Mouse (Mus musculus): Measurements from ENCODE around the gene Kcnv2. TPM values are rescaled to one million over a fixed set of nuclear protein-coding genes. Genes with fewer than 3 reads are reported as not detected.

Kcnv2 gene
- polyA plus RNA-seq, 1 experiment from 2014 or later, result 0.08 TPM

DNA sequence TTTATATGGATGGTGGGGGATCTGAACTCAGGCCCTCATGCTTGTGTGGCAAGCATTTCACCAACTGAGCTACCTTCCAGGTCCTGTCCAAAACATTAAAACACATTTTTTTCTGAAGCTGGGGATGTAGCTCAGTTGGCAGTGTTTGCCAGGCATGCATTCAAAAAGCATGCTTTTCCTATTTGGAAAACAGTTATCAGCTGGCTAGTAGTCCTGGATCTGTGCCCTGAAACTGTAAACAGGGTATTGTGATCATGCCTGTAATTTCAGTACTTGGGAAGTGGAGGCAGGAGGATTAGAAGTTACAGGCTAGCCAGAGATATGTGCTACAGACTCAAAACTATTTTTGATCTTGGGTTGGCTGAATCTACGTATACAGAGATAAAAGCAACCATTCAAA lies 59.7 kb downstream of the Kcnv2 start:
- ATAC-seq (replicated peaks; ENCODE audit: extremely low read depth, insufficient read depth, low FRiP score), result no peak
- Histone ChIP-seq H3K27ac (ENCODE audit: low read length) (no peak overlapping the region; the same call in 1 of the 2 replicates), H3K9ac (ENCODE audit: low read length) (no peak overlapping the region), H3K4me1 (ENCODE audit: control insufficient read depth, insufficient read depth, low read length) (peaks cover 10% of the 10 kb centered on the region; the same call in 1 of the 2 replicates), H3K4me3 (ENCODE audit: low read length) (no peak overlapping the region), H3K27me3 (ENCODE audit: control insufficient read depth, insufficient read depth, low read length) (no peaks in the 10 kb centered on the region), H3K4me2 (ENCODE audit: low read depth, low read length) (no peak overlapping the region), H3K36me3 (ENCODE audit: control insufficient read depth, insufficient read depth) (peaks cover 8% of the 10 kb centered on the region), H3K9me3 (replicated peaks; ENCODE audit: control insufficient read depth, low read length) (no peaks in the 10 kb centered on the region)
- WGBS, result 18% methylated on average over 1 of the region's 1 CpGs

DNA sequence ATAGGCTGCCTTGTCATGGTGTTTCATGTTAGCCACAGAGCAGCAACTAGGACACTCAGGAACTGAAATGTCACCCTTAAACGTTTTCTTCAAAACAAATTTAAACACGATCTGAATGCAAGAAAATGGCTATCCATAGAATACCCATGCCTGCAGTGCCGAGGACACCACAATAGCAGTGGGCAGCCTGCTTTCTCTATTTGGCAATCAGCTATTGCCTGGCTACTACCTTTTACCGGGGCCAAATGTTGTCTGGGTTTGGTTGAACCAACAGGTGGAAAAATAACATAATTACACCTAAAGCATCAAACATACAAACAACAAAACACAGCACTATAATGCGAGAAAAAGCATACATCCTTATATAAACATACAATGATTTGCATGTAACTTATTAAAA lies 60.9 kb downstream of the Kcnv2 start:
- ATAC-seq (replicated peaks; ENCODE audit: extremely low read depth, insufficient read depth, low FRiP score), result no peak
- H3K4me1 ChIP-seq (ENCODE audit: control insufficient read depth, insufficient read depth, low read length), result peaks cover 10% of the 10 kb centered on the region; the same call in 1 of the 2 replicates
- peaks cover 10% of the 10 kb centered on the region for H3K36me3 ChIP-seq (ENCODE audit: control insufficient read depth, insufficient read depth)
- no peak overlapping the region for H3K4me2 ChIP-seq (ENCODE audit: low read depth, low read length)
- no peak overlapping the region for H3K27ac ChIP-seq (ENCODE audit: low read length)
- 88% methylated on average over 5 of the region's 5 CpGs for WGBS
- no peak overlapping the region for H3K9ac ChIP-seq (ENCODE audit: low read length)
- no peaks in the 10 kb centered on the region for H3K9me3 ChIP-seq (replicated peaks; ENCODE audit: control insufficient read depth, low read length)
- no peaks in the 10 kb centered on the region for H3K27me3 ChIP-seq (ENCODE audit: control insufficient read depth, insufficient read depth, low read length)
- H3K4me3 ChIP-seq (ENCODE audit: low read length), result no peak overlapping the region

DNA sequence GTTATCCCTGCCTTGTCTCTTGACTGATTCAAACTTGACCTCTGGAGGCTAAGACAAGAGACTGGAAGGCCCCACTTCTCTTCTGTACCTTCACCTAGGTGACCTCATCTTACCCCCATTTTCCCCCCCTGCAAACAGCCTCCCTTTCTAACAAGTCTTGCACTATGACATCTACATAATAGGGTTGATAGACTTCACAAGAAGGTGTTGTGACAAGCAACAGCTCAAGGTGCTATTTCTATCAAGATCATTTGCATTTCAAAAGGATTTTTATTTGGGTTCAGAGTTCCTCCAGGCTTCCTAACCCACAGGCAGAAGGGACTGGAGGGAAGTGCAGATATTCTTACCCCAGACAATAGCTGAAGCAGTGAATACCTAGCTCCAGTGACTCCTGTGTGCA lies 62.9 kb downstream of the Kcnv2 start:
- ATAC-seq (replicated peaks; ENCODE audit: extremely low read depth, insufficient read depth, low FRiP score), result no peak
- no peaks in the 10 kb centered on the region for H3K27me3 ChIP-seq (ENCODE audit: control insufficient read depth, insufficient read depth, low read length)
- no peak overlapping the region for H3K4me2 ChIP-seq (ENCODE audit: low read depth, low read length)
- H3K9me3 ChIP-seq (replicated peaks; ENCODE audit: control insufficient read depth, low read length), result no peaks in the 10 kb centered on the region
- no peak overlapping the region for H3K4me3 ChIP-seq (ENCODE audit: low read length)
- no peak overlapping the region for H3K9ac ChIP-seq (ENCODE audit: low read length)
- peaks cover 10% of the 10 kb centered on the region; the same call in 1 of the 2 replicates for H3K4me1 ChIP-seq (ENCODE audit: control insufficient read depth, insufficient read depth, low read length)
- H3K36me3 ChIP-seq (ENCODE audit: control insufficient read depth, insufficient read depth), result peaks cover 14% of the 10 kb centered on the region
- no peak overlapping the region for H3K27ac ChIP-seq (ENCODE audit: low read length)

Other genes with a start within 250 kb of the Kcnv2 start
- gene Vldlr, start 106.1 kb upstream of the Kcnv2 start, polyA plus RNA-seq (2015; fragmentation: Nextera tagmentation; extraction: Ambion mirVana), result 32.5 and 38.7 TPM in 2 replicates
- gene Pum3, start 107.2 kb downstream of the Kcnv2 start, polyA plus RNA-seq (2015; fragmentation: Nextera tagmentation; extraction: Ambion mirVana), result 34.7 and 47.8 TPM in 2 replicates